Mouse (Mus musculus) megakaryocyte, embryonic 14.5 days (primary cell): ENCODE data around the gene Aldh3a2. TPM values are rescaled to one million over a fixed set of nuclear protein-coding genes. Genes with fewer than 3 reads are reported as not detected.

Experiments
- H3K27me3 ChIP-seq: replicated peaks from 2 replicates; pipeline ENCODE3; 2012; ENCODE audit warnings: inconsistent platforms
- H3K36me3 ChIP-seq: replicated peaks from 2 replicates; pipeline ENCODE3; 2012; ENCODE audit warnings: low read length, inconsistent platforms, mixed read lengths
- H3K4me1 ChIP-seq: 2 replicates; pipeline ENCODE4 v1.6.1; 2012; ENCODE audit warnings: inconsistent platforms
- H3K4me3 ChIP-seq: replicated peaks from 2 replicates; pipeline ENCODE3; 2012; ENCODE audit warnings: moderate library complexity, mild to moderate bottlenecking, inconsistent platforms
- H3K9me3 ChIP-seq: 2 replicates; pipeline ENCODE4 v1.6.1; 2012; ENCODE audit warnings: inconsistent platforms
- FLI1 ChIP-seq: IDR thresholded peaks from 2 replicates; pipeline ENCODE4 v1.6.1; 2012; ENCODE audit warnings: low read length, inconsistent platforms, mixed read lengths
- GATA1 ChIP-seq: IDR thresholded peaks from 3 replicates; pipeline ENCODE4 v1.6.1; 2012; ENCODE audit warnings: mixed read lengths, low read length, inconsistent platforms, borderline replicate concordance
- polyA plus RNA-seq: library from polyadenylated mRNA; stranded (reverse); fragments of >175 nt; gene quantifications from 2 replicates; pipeline ENCODE4 v1.2.3, GENCODE M21; 2012; ENCODE audit warnings: low replicate concordance; ENCODE audit not compliant: insufficient read depth

Gene Aldh3a2
- polyA plus RNA-seq, 1 experiment: 4.0 TPM

GRCm38 (mm10) chr11:61224234-61224744 lies 43.0 kb downstream of the Aldh3a2 start:
- H3K4me1 ChIP-seq: peaks cover 16% of the 10 kb centered on the region
- no peaks in the 10 kb centered on the region for H3K36me3 ChIP-seq
- TF ChIP-seq GATA1 (no peak), FLI1 (no peak)
- peaks cover 56% of the 10 kb centered on the region for H3K27me3 ChIP-seq
- H3K9me3 ChIP-seq: no peaks in the 10 kb centered on the region
- H3K4me3 ChIP-seq: no peak overlapping the region

GRCm38 (mm10) chr11:61222971-61223745 lies 44.1 kb downstream of the Aldh3a2 start:
- TF ChIP-seq GATA1: no peak
- TF ChIP-seq FLI1: no peak
- H3K9me3 ChIP-seq: no peaks in the 10 kb centered on the region
- peaks cover 61% of the 10 kb centered on the region for H3K27me3 ChIP-seq
- no peak overlapping the region for H3K4me3 ChIP-seq
- no peaks in the 10 kb centered on the region for H3K36me3 ChIP-seq
- H3K4me1 ChIP-seq: peaks cover 11% of the 10 kb centered on the region; the same call in 1 of the 2 replicates

GRCm38 (mm10) chr11:61222007-61222406 lies 45.3 kb downstream of the Aldh3a2 start:
- Histone ChIP-seq H3K27me3 (peaks cover 63% of the 10 kb centered on the region), H3K9me3 (no peaks in the 10 kb centered on the region), H3K4me3 (no peak overlapping the region), H3K4me1 (peaks cover 6% of the 10 kb centered on the region; the same call in 1 of the 2 replicates), H3K36me3 (no peaks in the 10 kb centered on the region)
- TF ChIP-seq FLI1 (no peak), GATA1 (no peak)

- Histone ChIP-seq H3K9me3 (no peaks in the 10 kb centered on the region), H3K4me3 (no peak overlapping the region), H3K36me3 (no peaks in the 10 kb centered on the region), H3K27me3 (peaks cover 69% of the 10 kb centered on the region), H3K4me1 (no peaks in the 10 kb centered on the region)
- no peak for TF ChIP-seq FLI1
- no peak for TF ChIP-seq GATA1
These were observed 46.9 kb downstream of the Aldh3a2 start for GRCm38 (mm10) chr11:61220156-61220881.

- peaks cover 7% of the 10 kb centered on the region; the same call in 1 of the 2 replicates for H3K4me1 ChIP-seq
- H3K9me3 ChIP-seq: no peaks in the 10 kb centered on the region
- TF ChIP-seq FLI1 (no peak), GATA1 (no peak)
- H3K27me3 ChIP-seq: peaks cover 85% of the 10 kb centered on the region
- no peaks in the 10 kb centered on the region for H3K36me3 ChIP-seq
- H3K4me3 ChIP-seq: no peak overlapping the region
These were observed 51.3 kb downstream of the Aldh3a2 start for GRCm38 (mm10) chr11:61215936-61216335.

- peaks cover 94% of the 10 kb centered on the region for H3K27me3 ChIP-seq
These were observed 55.2 kb downstream of the Aldh3a2 start for GRCm38 (mm10) chr11:61212102-61212501.

GRCm38 (mm10) chr11:61208316-61208715 lies 58.9 kb downstream of the Aldh3a2 start:
- H3K27me3 ChIP-seq: peaks cover 74% of the 10 kb centered on the region
- no peaks in the 10 kb centered on the region for H3K9me3 ChIP-seq
- H3K4me1 ChIP-seq: peaks cover 41% of the 10 kb centered on the region
- TF ChIP-seq FLI1: no peak
- no peak for TF ChIP-seq GATA1
- H3K36me3 ChIP-seq: no peaks in the 10 kb centered on the region
- H3K4me3 ChIP-seq: peak overlapping the region; percentile 59

More at GRCm38 (mm10) chr11:61212102-61212501, 55.2 kb downstream of the Aldh3a2 start:
- Histone ChIP-seq H3K4me3 (peak overlapping the region; percentile 21), H3K4me1 (peaks cover 36% of the 10 kb centered on the region), H3K36me3 (no peaks in the 10 kb centered on the region), H3K9me3 (no peaks in the 10 kb centered on the region)
- TF ChIP-seq GATA1 (no peak), FLI1 (no peak)

- H3K9me3 ChIP-seq: no peaks in the 10 kb centered on the region
- no peaks in the 10 kb centered on the region for H3K36me3 ChIP-seq
- TF ChIP-seq FLI1: no peak
- TF ChIP-seq GATA1: no peak
- H3K4me1 ChIP-seq: peaks cover 47% of the 10 kb centered on the region
- peak within 1 kb of the TSS; percentile 59 for H3K4me3 ChIP-seq
- H3K27me3 ChIP-seq: peaks cover 73% of the 10 kb centered on the region
These were observed 59.6 kb downstream of the Aldh3a2 start, which contains the start of gene Aldh3a1 for GRCm38 (mm10) chr11:61207487-61208246. Gene Aldh3a1, plus strand, starts transcription at chr11:61207537.

- Histone ChIP-seq H3K36me3 (no peaks in the 10 kb centered on the region), H3K4me3 (no peak overlapping the region), H3K9me3 (no peaks in the 10 kb centered on the region), H3K4me1 (peaks cover 42% of the 10 kb centered on the region), H3K27me3 (peaks cover 65% of the 10 kb centered on the region)
- no peak for TF ChIP-seq FLI1
- no peak for TF ChIP-seq GATA1
These were observed 61.1 kb downstream of the Aldh3a2 start for GRCm38 (mm10) chr11:61206136-61206535.
